Mouse (Mus musculus) skeletal muscle tissue, adult 2 months (tissue): ENCODE data around the gene Gm16253.

Experiments
- DNase-seq: peaks from one replicate; pipeline ENCODE4 v3.0.0-alpha.2; 2012; ENCODE audit warnings: low read depth, low spot score

Gm16253 gene

GRCm38 (mm10) chr3:96571896-96572698, 4.7 kb upstream of the Gm16253 start:
- peak; percentile 81 for DNase-seq

GRCm38 (mm10) chr3:96573611-96574511, 2.9 kb upstream of the Gm16253 start:
- peak; percentile 91 for DNase-seq

GRCm38 (mm10) chr3:96575272-96575984, 1.4 kb upstream of the Gm16253 start:
- peak; percentile 86 for DNase-seq

- DNase-seq: peak; percentile 93
These were observed 652 bp upstream of the Gm16253 start for GRCm38 (mm10) chr3:96576005-96576658.

GRCm38 (mm10) chr3:96577566-96577965, 782 bp downstream of the Gm16253 start:
- no peak for DNase-seq

- DNase-seq: no peak
These were observed 1.9 kb downstream of the Gm16253 start for GRCm38 (mm10) chr3:96578561-96579238.

- no peak for DNase-seq
These were observed 2.5 kb downstream of the Gm16253 start for GRCm38 (mm10) chr3:96579239-96579750.

GRCm38 (mm10) chr3:96579885-96580454, 3.2 kb downstream of the Gm16253 start:
- peak; percentile 93 for DNase-seq

- no peak for DNase-seq
These were observed 4.4 kb downstream of the Gm16253 start for GRCm38 (mm10) chr3:96581141-96581540.

GRCm38 (mm10) chr3:96581771-96582515, 5.2 kb downstream of the Gm16253 start:
- DNase-seq: no peak

GRCm38 (mm10) chr3:96583386-96583785, 6.6 kb downstream of the Gm16253 start:
- no peak for DNase-seq

GRCm38 (mm10) chr3:96590657-96591056, 13.9 kb downstream of the Gm16253 start:
- no peak for DNase-seq

GRCm38 (mm10) chr3:96593374-96593773, 16.6 kb downstream of the Gm16253 start:
- no peak for DNase-seq

GRCm38 (mm10) chr3:96593790-96594560, 17.2 kb downstream of the Gm16253 start, which contains the start of gene Polr3gl:
Gene Polr3gl, minus strand, starts transcription at chr3:96594181.
- DNase-seq: peak; percentile 88

GRCm38 (mm10) chr3:96594851-96595250, 18.1 kb downstream of the Gm16253 start:
- DNase-seq: no peak

- no peak for DNase-seq
These were observed 18.9 kb downstream of the Gm16253 start for GRCm38 (mm10) chr3:96595661-96596060.

- no peak for DNase-seq
These were observed 19.5 kb downstream of the Gm16253 start, which contains the start of gene Ankrd34a for GRCm38 (mm10) chr3:96596228-96596707. Gene Ankrd34a, plus strand, starts transcription at chr3:96596636.

- DNase-seq: no peak
These were observed 20.1 kb downstream of the Gm16253 start for GRCm38 (mm10) chr3:96596855-96597254.
